In genomic region chr3:116423353-116424159, GRCm38 (mm10) we compare ENCODE assay signal across 8 mouse cellular contexts. TPM values are rescaled to one million over a fixed set of nuclear protein-coding genes. Genes with fewer than 3 reads are reported as not detected.
A peak's percentile ranks its signal among the peaks of the same experiment; 100 is the strongest.
DNase-seq lines count a peak whose midpoint lies in the region; ATAC-seq and TF ChIP-seq lines count a peak whose summit lies in the region.

Cdc14a (minus strand) TSS chr3:116424032.

- CTCF ChIA-PET in Patski (lab: Charles Lee): interaction anchor here (0.7 to 3.5 kb wide), 23 partner anchors 9 to 121 kb away, joined by 3 to 14 read pairs (median 4); partner anchors contain the start of gene Dbt

- POLR2A ChIA-PET in Patski (lab: Charles Lee): interaction anchor here (0.6 to 1.3 kb wide), 4 partner anchors 28 to 233 kb away, joined by 3 to 4 read pairs (median 4); partner anchors contain the start of gene Sass6

- in situ Hi-C loops in Patski (cut with MboI; ENCODE audit: low pct_unique_long_range_greater_than_20kb): loop anchor here (5.0 kb wide), 2 partner anchors 69 to 81 kb away; no protein-coding TSS in a partner anchor

- peak within 1 kb of the TSS; percentile 98 for H3K4me3 ChIP-seq in hindbrain, embryonic 10.5 days

- peak within 1 kb of the TSS; percentile 98 for H3K27ac ChIP-seq in hindbrain, embryonic 10.5 days

- WGBS in hindbrain, embryonic 10.5 days: under 1% methylated on average over 63 of the region's 64 CpGs

- H3K27me3 ChIP-seq in Patski: no peaks in the 10 kb centered on the region
- no peaks in the 10 kb centered on the region for H3K27me3 ChIP-seq in hindbrain, embryonic 10.5 days (ENCODE audit: insufficient read depth, poor library complexity, severe bottlenecking)

- ATAC-seq in Patski: peak; percentile 77
- ATAC-seq in frontal cortex, adult (ENCODE audit: low TSS enrichment): peak; percentile 74

- peaks cover 21% of the 10 kb centered on the region for H3K36me3 ChIP-seq in hindbrain, embryonic 10.5 days

- no peak for TF ChIP-seq CTCF in Patski (IDR thresholded peaks at IDR 0.05)

- DNase-seq in Patski (ENCODE audit: low read depth, low spot score): no peak
- peak; percentile 65 for DNase-seq in cerebellum, adult 9-10 months
- DNase-seq in hindbrain, embryonic 10.5 days (ENCODE audit: low spot score): peak; percentile 96
- peak; percentile 60 to 70 for DNase-seq in layer of hippocampus, postnatal 36 days
- peak; percentile 85 for DNase-seq in lung, postnatal 36 days
- peak; percentile 41 for DNase-seq in retina, postnatal 7 days (ENCODE audit: low read depth, low spot score)
- DNase-seq in urinary bladder, postnatal 10 days (ENCODE audit: low spot score): peak; percentile 31

- H3K9me3 ChIP-seq in hindbrain, embryonic 10.5 days: no peaks in the 10 kb centered on the region

- peaks cover 33% of the 10 kb centered on the region for H3K4me1 ChIP-seq in hindbrain, embryonic 10.5 days (replicated peaks)

RNA-seq across cellular contexts. Expression of gene Cdc14a, which starts in this region (rescaled TPM):
- polyA plus RNA-seq in Patski (2021): 7.1 TPM
- 14.4 and 18.8 TPM in 2 replicates for polyA plus RNA-seq in hindbrain, embryonic 10.5 days (2016; fragmentation: Nextera tagmentation; extraction: Ambion mirVana)
- 1 to 10 TPM; 3.7 to 3.9 TPM for total RNA-seq in layer of hippocampus, postnatal 36 days (2021)
